Mouse (Mus musculus) stomach, postnatal 0 days (tissue): Measurements from ENCODE around the gene Plxna4.

Source experiments
- CTCF ChIP-seq: IDR thresholded peaks from 2 replicates; pipeline ENCODE4 v1.5.1; 2016; ENCODE audit warnings: antibody characterized with exemption, low read depth, mild to moderate bottlenecking, moderate library complexity
- EP300 ChIP-seq: optimal IDR thresholded peaks from 2 replicates; pipeline ENCODE3; 2016; ENCODE audit warnings: antibody characterized with exemption

GRCm38 (mm10) chr6:32224007-32224703 lies 363.8 kb downstream of the Plxna4 start:
- TF ChIP-seq CTCF, result no peak
- TF ChIP-seq EP300, result no peak
